Mouse (Mus musculus) cerebellum, adult 11 months (tissue): Measurements from ENCODE around the gene Usp3.

Experiments
- DNase-seq: peaks from one replicate; pipeline ENCODE4 v3.0.0; 2022

The Usp3 gene

GRCm38 (mm10) chr9:66506011-66506410, 86.9 kb downstream of the Usp3 start:
- no peak for DNase-seq

GRCm38 (mm10) chr9:66505141-66505917, 87.6 kb downstream of the Usp3 start:
- no peak for DNase-seq

GRCm38 (mm10) chr9:66504518-66504917, 88.4 kb downstream of the Usp3 start:
- DNase-seq, result no peak

- no peak for DNase-seq
Measured at GRCm38 (mm10) chr9:66503879-66504411, 89.0 kb downstream of the Usp3 start.

- DNase-seq, result no peak
Measured at GRCm38 (mm10) chr9:66501248-66501647, 91.7 kb downstream of the Usp3 start.

- DNase-seq, result no peak
Measured at GRCm38 (mm10) chr9:66493992-66494391, 99.0 kb downstream of the Usp3 start.

- no peak for DNase-seq
Measured at GRCm38 (mm10) chr9:66492361-66492760, 100.6 kb downstream of the Usp3 start.

- DNase-seq, result no peak
Measured at GRCm38 (mm10) chr9:66488786-66489185, 104.2 kb downstream of the Usp3 start.

- DNase-seq, result no peak
Measured at GRCm38 (mm10) chr9:66483429-66483828, 109.5 kb downstream of the Usp3 start.

- no peak for DNase-seq
Measured at GRCm38 (mm10) chr9:66477785-66478184, 115.2 kb downstream of the Usp3 start.

GRCm38 (mm10) chr9:66465087-66465486, 127.9 kb downstream of the Usp3 start:
- DNase-seq, result peak; percentile 11
